Mouse (Mus musculus): ENCODE data around the gene Itgb3bp. TPM values are rescaled to one million over a fixed set of nuclear protein-coding genes. Genes with fewer than 3 reads are reported as not detected.
A peak's percentile ranks its signal among the peaks of the same experiment; 100 is the strongest.

Gene Itgb3bp
- polyA plus RNA-seq, 1 experiment = 3.8 TPM

- Histone ChIP-seq H3K79me2 (ENCODE audit: control insufficient read depth, insufficient read depth) (peaks cover 22% of the 10 kb centered on the region), H3ac (ENCODE audit: control insufficient read depth, insufficient read length) (peak overlapping the region; percentile 6), H3K4me2 (ENCODE audit: low read depth) (peak overlapping the region; percentile 86), H3K27me3 (ENCODE audit: control insufficient read depth, insufficient read depth, insufficient read length) (no peaks in the 10 kb centered on the region), H3K36me3 (ENCODE audit: control insufficient read depth, insufficient read depth) (no peaks in the 10 kb centered on the region), H3K4me3 (peak overlapping the region; percentile 67)
- no peak for TF ChIP-seq MYOG (IDR thresholded peaks at IDR 0.05; ENCODE audit: control insufficient read depth in 1 of 3, insufficient read depth in 1 of 3, insufficient read length in 2 of 3, low read depth in 2 of 3)
- TF ChIP-seq POLR2AphosphoS2 (IDR thresholded peaks at IDR 0.05; ENCODE audit: insufficient read length, low read depth) = no peak
- no peak for TF ChIP-seq E2F4 (IDR thresholded peaks at IDR 0.05; ENCODE audit: insufficient read depth)
- TF ChIP-seq MAX (IDR thresholded peaks at IDR 0.05; ENCODE audit: low read depth) = no peak
- no peak for TF ChIP-seq SRF (IDR thresholded peaks at IDR 0.05; ENCODE audit: control insufficient read depth, insufficient read length, low read depth)
- no peak for TF ChIP-seq REST (IDR thresholded peaks at IDR 0.05; ENCODE audit: insufficient read depth, insufficient read length)
- TF ChIP-seq POLR2A (IDR thresholded peaks at IDR 0.05; ENCODE audit: insufficient read length, low read depth) = no peak
- no peak for TF ChIP-seq USF1 (IDR thresholded peaks at IDR 0.05; ENCODE audit: low read depth)
- TF ChIP-seq CEBPB (IDR thresholded peaks at IDR 0.05; ENCODE audit: insufficient read depth, poor library complexity, severe bottlenecking) = no peak
Measured at GRCm38 (mm10) chr4:99930518-99931239, 1.1 kb upstream of the Itgb3bp start.

GRCm38 (mm10) chr4:99929149-99929612, 432 bp downstream of the Itgb3bp start, which contains the start of gene Pgm1:
Pgm1 (plus strand) TSS chr4:99929414.
- TF ChIP-seq MYOD1 (IDR thresholded peaks at IDR 0.05; ENCODE audit: control insufficient read depth in 1 of 3, insufficient read length in 2 of 3, low read depth in 2 of 3) = no peak
- TF ChIP-seq SRF (IDR thresholded peaks at IDR 0.05; ENCODE audit: control insufficient read depth, insufficient read length, low read depth) = no peak
- TF ChIP-seq TCF12 (IDR thresholded peaks at IDR 0.05; ENCODE audit: insufficient read depth, poor library complexity, severe bottlenecking) = no peak
- no peak for TF ChIP-seq TCF3 (IDR thresholded peaks at IDR 0.05; ENCODE audit: insufficient read length, low read depth)
- no peak for TF ChIP-seq E2F4 (IDR thresholded peaks at IDR 0.05; ENCODE audit: insufficient read depth)
- peak; percentile 43 for TF ChIP-seq USF1 (IDR thresholded peaks at IDR 0.05; ENCODE audit: low read depth)
- no peak for TF ChIP-seq CEBPB (IDR thresholded peaks at IDR 0.05; ENCODE audit: insufficient read depth, poor library complexity, severe bottlenecking)
- TF ChIP-seq POLR2A (IDR thresholded peaks at IDR 0.05; ENCODE audit: insufficient read length, low read depth) = peak; percentile 76
- no peak for TF ChIP-seq REST (IDR thresholded peaks at IDR 0.05; ENCODE audit: insufficient read depth, insufficient read length)
- no peak for TF ChIP-seq MYOG (IDR thresholded peaks at IDR 0.05; ENCODE audit: control insufficient read depth in 1 of 3, insufficient read depth in 1 of 3, insufficient read length in 2 of 3, low read depth in 2 of 3)
- no peak for TF ChIP-seq MAX (IDR thresholded peaks at IDR 0.05; ENCODE audit: low read depth)
- peak; percentile 75 for TF ChIP-seq POLR2AphosphoS2 (IDR thresholded peaks at IDR 0.05; ENCODE audit: insufficient read length, low read depth)
- Histone ChIP-seq H3K4me2 (ENCODE audit: low read depth) (peak within 1 kb of the TSS; percentile 86), H3K79me2 (ENCODE audit: control insufficient read depth, insufficient read depth) (peaks cover 22% of the 10 kb centered on the region), H3K36me3 (ENCODE audit: control insufficient read depth, insufficient read depth) (no peaks in the 10 kb centered on the region), H3K27me3 (ENCODE audit: control insufficient read depth, insufficient read depth, insufficient read length) (no peaks in the 10 kb centered on the region), H3ac (ENCODE audit: control insufficient read depth, insufficient read length) (peak within 1 kb of the TSS; percentile 6), H3K4me3 (peak within 1 kb of the TSS; percentile 67)

GRCm38 (mm10) chr4:99928521-99928920, 1.1 kb downstream of the Itgb3bp start:
- H3K4me3 ChIP-seq = peak overlapping the region; percentile 67
- peaks cover 18% of the 10 kb centered on the region for H3K79me2 ChIP-seq (ENCODE audit: control insufficient read depth, insufficient read depth)
- no peak overlapping the region for H3ac ChIP-seq (ENCODE audit: control insufficient read depth, insufficient read length)
- no peak for TF ChIP-seq MYOG (IDR thresholded peaks at IDR 0.05; ENCODE audit: control insufficient read depth in 1 of 3, insufficient read depth in 1 of 3, insufficient read length in 2 of 3, low read depth in 2 of 3)
- TF ChIP-seq TCF12 (IDR thresholded peaks at IDR 0.05; ENCODE audit: insufficient read depth, poor library complexity, severe bottlenecking) = no peak
- TF ChIP-seq TCF3 (IDR thresholded peaks at IDR 0.05; ENCODE audit: insufficient read length, low read depth) = no peak
- no peak for TF ChIP-seq E2F4 (IDR thresholded peaks at IDR 0.05; ENCODE audit: insufficient read depth)
- TF ChIP-seq MYOD1 (IDR thresholded peaks at IDR 0.05; ENCODE audit: control insufficient read depth in 1 of 3, insufficient read length in 2 of 3, low read depth in 2 of 3) = no peak
- no peak for TF ChIP-seq CEBPB (IDR thresholded peaks at IDR 0.05; ENCODE audit: insufficient read depth, poor library complexity, severe bottlenecking)
- H3K36me3 ChIP-seq (ENCODE audit: control insufficient read depth, insufficient read depth) = no peaks in the 10 kb centered on the region
- H3K4me2 ChIP-seq (ENCODE audit: low read depth) = peak overlapping the region; percentile 68
- no peaks in the 10 kb centered on the region for H3K27me3 ChIP-seq (ENCODE audit: control insufficient read depth, insufficient read depth, insufficient read length)

DNA sequence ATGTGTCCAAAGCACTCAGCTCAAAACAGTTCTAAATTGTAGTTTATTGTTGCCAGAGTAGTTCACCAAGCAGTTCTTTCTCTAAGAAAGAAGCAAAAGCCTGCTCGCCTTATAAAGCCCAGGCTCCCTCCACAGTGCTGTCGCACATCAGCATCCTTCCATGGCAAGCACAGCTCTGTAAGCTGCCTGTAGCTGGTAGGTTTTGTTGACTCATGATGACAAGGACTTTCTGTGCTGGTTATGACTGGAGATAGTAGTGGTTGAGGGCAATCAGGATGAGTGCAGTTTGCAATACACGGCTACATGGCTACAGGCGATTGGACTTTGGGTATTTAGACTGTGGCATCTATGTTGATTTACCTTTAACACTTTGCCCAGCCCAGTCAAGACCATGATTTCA, 3.2 kb downstream of the Itgb3bp start:
- no peak overlapping the region for H3K4me3 ChIP-seq
- H3K79me2 ChIP-seq (ENCODE audit: control insufficient read depth, insufficient read depth) = peaks cover 11% of the 10 kb centered on the region
- H3K27me3 ChIP-seq (ENCODE audit: control insufficient read depth, insufficient read depth, insufficient read length) = no peaks in the 10 kb centered on the region
- H3K36me3 ChIP-seq (ENCODE audit: control insufficient read depth, insufficient read depth) = no peaks in the 10 kb centered on the region
- no peak for TF ChIP-seq TCF12 (IDR thresholded peaks at IDR 0.05; ENCODE audit: insufficient read depth, poor library complexity, severe bottlenecking)
- no peak for TF ChIP-seq USF1 (IDR thresholded peaks at IDR 0.05; ENCODE audit: low read depth)
- no peak for TF ChIP-seq E2F4 (IDR thresholded peaks at IDR 0.05; ENCODE audit: insufficient read depth)
- TF ChIP-seq MAX (IDR thresholded peaks at IDR 0.05; ENCODE audit: low read depth) = no peak
- TF ChIP-seq TCF3 (IDR thresholded peaks at IDR 0.05; ENCODE audit: insufficient read length, low read depth) = no peak
- TF ChIP-seq CEBPB (IDR thresholded peaks at IDR 0.05; ENCODE audit: insufficient read depth, poor library complexity, severe bottlenecking) = no peak
- no peak for TF ChIP-seq SRF (IDR thresholded peaks at IDR 0.05; ENCODE audit: control insufficient read depth, insufficient read length, low read depth)
- no peak for TF ChIP-seq MYOD1 (IDR thresholded peaks at IDR 0.05; ENCODE audit: control insufficient read depth in 1 of 3, insufficient read length in 2 of 3, low read depth in 2 of 3)
- TF ChIP-seq POLR2A (IDR thresholded peaks at IDR 0.05; ENCODE audit: insufficient read length, low read depth) = no peak
- no peak for TF ChIP-seq REST (IDR thresholded peaks at IDR 0.05; ENCODE audit: insufficient read depth, insufficient read length)
- no peak for TF ChIP-seq MYOG (IDR thresholded peaks at IDR 0.05; ENCODE audit: control insufficient read depth in 1 of 3, insufficient read depth in 1 of 3, insufficient read length in 2 of 3, low read depth in 2 of 3)
- TF ChIP-seq POLR2AphosphoS2 (IDR thresholded peaks at IDR 0.05; ENCODE audit: insufficient read length, low read depth) = no peak
- H3K4me2 ChIP-seq (ENCODE audit: low read depth) = no peak overlapping the region
- H3ac ChIP-seq (ENCODE audit: control insufficient read depth, insufficient read length) = no peak overlapping the region

Data from myocyte (in vitro differentiated cells).